Mouse (Mus musculus) gonadal fat pad, adult 2 months (tissue): ENCODE measurements around the gene Sox6. TPM values are rescaled to one million over a fixed set of nuclear protein-coding genes. Genes with fewer than 3 reads are reported as not detected.

Experiments
- DNase-seq: peaks from one replicate; pipeline ENCODE4 v3.0.0-alpha.2; 2012; ENCODE audit warnings: low read depth
- polyA plus RNA-seq: library from polyadenylated mRNA; depleted of rRNA; stranded (reverse); fragments of >200 nt; gene quantifications from 2 replicates; pipeline ENCODE4 v1.2.3, GENCODE M21; 2012

The Sox6 gene
- polyA plus RNA-seq, 1 experiment, result 10.4 TPM

- DNase-seq, result no peak
Measured at GRCm38 (mm10) chr7:115486431-115486830, 552.2 kb downstream of the Sox6 start.

- no peak for DNase-seq
Measured at GRCm38 (mm10) chr7:115485664-115486409, 552.8 kb downstream of the Sox6 start.

- DNase-seq, result no peak
Measured at GRCm38 (mm10) chr7:115477763-115478162, 560.8 kb downstream of the Sox6 start.

GRCm38 (mm10) chr7:115476881-115477665 is 561.5 kb downstream of the Sox6 start:
- DNase-seq, result no peak

GRCm38 (mm10) chr7:115475176-115475575 is 563.4 kb downstream of the Sox6 start:
- DNase-seq, result no peak

GRCm38 (mm10) chr7:115474115-115474514 is 564.5 kb downstream of the Sox6 start:
- no peak for DNase-seq

- DNase-seq, result no peak
Measured at GRCm38 (mm10) chr7:115472850-115473249, 565.7 kb downstream of the Sox6 start.

- DNase-seq, result no peak
Measured at GRCm38 (mm10) chr7:115471521-115471920, 567.1 kb downstream of the Sox6 start.

GRCm38 (mm10) chr7:115466811-115467210 is 571.8 kb downstream of the Sox6 start:
- DNase-seq, result no peak

GRCm38 (mm10) chr7:115463367-115463766 is 575.2 kb downstream of the Sox6 start:
- no peak for DNase-seq

GRCm38 (mm10) chr7:115462276-115462675 is 576.3 kb downstream of the Sox6 start:
- DNase-seq, result no peak

- no peak for DNase-seq
Measured at GRCm38 (mm10) chr7:115454988-115455387, 583.6 kb downstream of the Sox6 start.

GRCm38 (mm10) chr7:115453713-115454073 is 584.9 kb downstream of the Sox6 start:
- DNase-seq, result no peak

- DNase-seq, result no peak
Measured at GRCm38 (mm10) chr7:115453042-115453712, 585.4 kb downstream of the Sox6 start.

GRCm38 (mm10) chr7:115450431-115451195 is 588.0 kb downstream of the Sox6 start:
- no peak for DNase-seq

GRCm38 (mm10) chr7:115448403-115449025 is 590.1 kb downstream of the Sox6 start:
- DNase-seq, result no peak

GRCm38 (mm10) chr7:115447091-115447490 is 591.5 kb downstream of the Sox6 start:
- DNase-seq, result no peak

- no peak for DNase-seq
Measured at GRCm38 (mm10) chr7:115446481-115447016, 592.0 kb downstream of the Sox6 start.

GRCm38 (mm10) chr7:115426161-115426982 is 612.2 kb downstream of the Sox6 start:
- DNase-seq, result no peak

GRCm38 (mm10) chr7:115422828-115423227 is 615.8 kb downstream of the Sox6 start:
- DNase-seq, result no peak
